Mouse (Mus musculus) monocyte, adult 5-6 weeks (primary cell): Measurements from ENCODE around the gene Cass4. TPM values are rescaled to one million over a fixed set of nuclear protein-coding genes. Genes with fewer than 3 reads are reported as not detected.

ENCODE experiments used
- ATAC-seq: fragments of 153-309, 156-312 bp; replicated peaks from 2 replicates; pipeline ENCODE4 v1.8.0; 2017; ENCODE audit warnings: mild to moderate bottlenecking; ENCODE audit not compliant: low TSS enrichment, insufficient number of reproducible peaks, severe bottlenecking, poor library complexity, low FRiP score
- total RNA-seq: library from RNA; stranded (forward); fragments of 200-1000, 200-491, 200-594 nt; gene quantifications from 3 replicates; pipeline ENCODE4 v1.2.3, GENCODE M21; 2017

Cass4 gene
- total RNA-seq: 1.5 to 17.7 TPM (median 9.5 TPM) in 3 replicates

- peak; percentile 69 for ATAC-seq
Observed at GRCm38 (mm10) chr2:172393391-172394051, at the start of gene Cass4. Gene Cass4 (plus strand): TSS chr2:172393794.

DNA sequence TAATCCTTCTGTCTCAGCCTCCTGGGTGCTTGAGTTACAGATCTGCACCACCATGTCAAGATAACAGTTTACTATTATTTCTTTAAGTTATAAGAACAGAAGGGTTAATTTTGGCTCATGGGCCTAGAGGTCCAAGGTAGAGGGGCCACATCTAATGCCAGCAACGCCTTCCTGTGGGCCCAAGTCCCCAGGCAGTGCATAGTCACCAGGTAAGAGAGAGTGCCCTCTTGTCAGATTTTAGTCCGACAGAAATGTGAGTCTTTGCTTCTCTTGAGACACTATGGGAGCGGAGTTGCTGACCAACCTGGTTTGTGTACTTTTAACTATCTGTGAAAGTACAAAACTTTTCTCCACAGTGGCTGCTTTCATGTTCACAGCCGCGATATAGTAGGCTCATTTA lies 48.9 kb upstream of the Cass4 start:
- no peak for ATAC-seq

DNA sequence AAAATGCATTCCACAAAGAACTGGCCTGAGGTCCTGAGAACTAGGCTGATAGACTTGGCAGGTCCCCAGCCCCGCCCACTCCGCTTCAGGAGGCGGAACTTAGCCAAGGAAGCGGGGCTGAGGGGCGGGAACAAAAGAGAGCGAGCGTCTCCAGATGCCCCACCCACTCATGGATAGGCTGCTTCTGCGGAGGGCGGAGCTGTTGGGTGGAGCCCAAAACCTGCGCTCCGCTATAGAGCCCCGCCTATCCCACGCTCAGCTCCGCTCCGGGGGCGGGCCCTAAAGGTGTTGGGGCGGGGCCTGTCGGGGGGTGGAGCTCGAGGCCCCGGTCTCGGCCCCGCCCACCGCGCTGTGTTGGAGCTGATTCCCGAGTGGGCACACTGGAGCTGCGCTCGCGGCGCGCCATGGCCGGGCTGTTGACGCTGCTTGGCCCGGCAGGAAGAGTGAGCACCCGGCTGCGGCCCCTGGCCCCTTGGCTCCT lies 48.3 kb upstream of the Cass4 start, which contains the start of gene Fam210b:
Fam210b (plus strand) TSS at position 308 of the 481 bp plus-strand sequence.
- peak; percentile 93 for ATAC-seq

DNA sequence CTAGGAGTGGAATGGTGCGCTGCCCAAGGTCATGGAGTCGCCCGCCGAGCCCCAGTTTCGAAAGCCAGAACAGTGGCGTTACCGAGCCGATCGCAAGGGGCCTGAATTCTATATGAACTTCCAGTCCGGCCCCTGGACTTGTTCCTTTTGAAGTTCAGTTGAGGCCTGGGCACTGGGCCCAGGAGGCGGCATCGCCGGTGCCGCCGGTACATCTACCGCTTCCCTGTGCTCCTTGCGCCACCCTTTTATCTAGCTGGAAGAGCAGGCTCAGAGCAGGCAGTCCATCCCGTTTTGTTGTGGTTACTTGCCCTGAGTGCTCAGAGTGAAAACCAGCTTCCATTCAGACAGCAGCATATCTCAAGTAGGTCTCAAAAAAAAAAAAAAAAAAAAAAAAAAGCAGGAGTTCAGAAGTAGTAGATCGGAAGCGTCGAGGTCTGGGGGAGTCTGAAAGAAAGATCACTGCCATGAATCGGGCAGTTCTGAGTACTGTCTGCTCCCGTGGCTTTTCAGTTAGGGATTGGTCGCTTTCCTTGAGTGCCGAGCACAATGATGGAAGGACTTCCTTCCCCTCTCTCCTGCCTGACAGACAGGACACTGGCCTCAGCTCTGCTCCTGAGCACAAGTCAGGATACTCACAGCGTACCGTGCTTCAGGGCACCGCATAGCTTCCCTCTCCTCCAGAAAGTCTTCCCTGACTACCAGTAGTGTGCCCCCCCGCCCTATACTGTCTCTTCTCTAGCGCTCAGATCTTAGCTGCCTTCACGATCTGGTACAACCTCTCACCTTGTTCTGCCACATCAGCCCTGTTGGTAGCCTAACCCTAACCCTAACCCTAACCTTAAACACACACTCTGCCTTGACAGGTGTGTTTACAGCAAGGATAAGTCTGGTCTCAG lies 47.3 kb upstream of the Cass4 start:
- no peak for ATAC-seq

- no peak for ATAC-seq
Observed at GRCm38 (mm10) chr2:172346933-172347611, 46.5 kb upstream of the Cass4 start.

DNA sequence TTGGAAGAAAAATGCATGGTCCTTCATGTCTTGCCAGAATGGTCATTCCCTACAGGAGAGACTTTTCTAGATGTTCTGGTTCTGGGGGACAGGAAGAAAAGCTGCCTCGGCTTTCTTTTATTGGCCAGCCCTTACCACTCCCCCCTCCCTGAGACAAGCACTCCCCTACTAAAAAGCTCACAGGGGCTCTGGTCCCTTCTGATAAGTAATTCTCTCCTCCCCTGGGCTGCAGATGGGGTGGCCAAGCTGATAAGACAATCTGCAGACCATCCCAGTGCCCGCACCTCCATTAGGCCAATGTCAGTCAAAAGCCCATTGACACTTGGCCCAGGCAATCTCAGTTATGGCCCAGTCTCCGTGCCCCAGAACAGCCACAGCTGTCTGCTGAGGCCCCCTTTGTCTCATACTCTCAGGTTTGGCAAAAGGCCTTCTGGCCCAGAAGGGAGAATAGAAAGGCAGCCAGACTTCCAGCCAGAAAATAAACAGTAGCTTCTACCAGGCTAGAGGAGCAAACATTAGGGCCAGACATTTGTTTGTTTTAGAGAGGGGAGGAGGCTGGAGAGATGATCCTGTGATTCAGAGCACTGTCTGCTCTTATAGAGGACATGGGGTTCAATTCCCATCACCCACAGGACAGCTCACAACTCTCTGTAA lies 45.2 kb upstream of the Cass4 start:
- ATAC-seq: no peak

- ATAC-seq: no peak
Observed at GRCm38 (mm10) chr2:172349776-172350175, 43.8 kb upstream of the Cass4 start.

- ATAC-seq: no peak
Observed at GRCm38 (mm10) chr2:172350773-172351172, 42.8 kb upstream of the Cass4 start.

GRCm38 (mm10) chr2:172353218-172353617 lies 40.4 kb upstream of the Cass4 start:
- no peak for ATAC-seq

GRCm38 (mm10) chr2:172354761-172355160 lies 38.8 kb upstream of the Cass4 start:
- no peak for ATAC-seq

DNA sequence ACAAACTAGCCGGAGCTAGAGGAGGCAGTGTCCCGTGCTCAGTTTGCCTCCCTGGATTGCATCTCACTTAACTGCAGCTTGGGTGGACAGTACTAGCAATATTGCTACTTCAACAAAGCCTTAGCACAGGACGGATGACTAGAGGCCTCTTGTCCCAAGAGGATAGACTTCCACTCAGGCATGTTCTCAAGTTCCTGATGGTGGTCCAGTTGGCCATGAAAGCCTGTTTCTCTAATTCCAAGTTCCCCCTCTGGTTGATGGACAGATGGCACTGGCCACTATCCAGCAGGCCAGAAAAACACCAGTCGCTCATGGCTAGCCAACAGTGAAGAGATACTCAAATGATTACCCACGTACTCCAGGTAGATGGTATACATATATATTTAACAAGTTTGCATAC lies 37.8 kb upstream of the Cass4 start:
- ATAC-seq: no peak

GRCm38 (mm10) chr2:172363176-172363575 lies 30.4 kb upstream of the Cass4 start:
- no peak for ATAC-seq

DNA sequence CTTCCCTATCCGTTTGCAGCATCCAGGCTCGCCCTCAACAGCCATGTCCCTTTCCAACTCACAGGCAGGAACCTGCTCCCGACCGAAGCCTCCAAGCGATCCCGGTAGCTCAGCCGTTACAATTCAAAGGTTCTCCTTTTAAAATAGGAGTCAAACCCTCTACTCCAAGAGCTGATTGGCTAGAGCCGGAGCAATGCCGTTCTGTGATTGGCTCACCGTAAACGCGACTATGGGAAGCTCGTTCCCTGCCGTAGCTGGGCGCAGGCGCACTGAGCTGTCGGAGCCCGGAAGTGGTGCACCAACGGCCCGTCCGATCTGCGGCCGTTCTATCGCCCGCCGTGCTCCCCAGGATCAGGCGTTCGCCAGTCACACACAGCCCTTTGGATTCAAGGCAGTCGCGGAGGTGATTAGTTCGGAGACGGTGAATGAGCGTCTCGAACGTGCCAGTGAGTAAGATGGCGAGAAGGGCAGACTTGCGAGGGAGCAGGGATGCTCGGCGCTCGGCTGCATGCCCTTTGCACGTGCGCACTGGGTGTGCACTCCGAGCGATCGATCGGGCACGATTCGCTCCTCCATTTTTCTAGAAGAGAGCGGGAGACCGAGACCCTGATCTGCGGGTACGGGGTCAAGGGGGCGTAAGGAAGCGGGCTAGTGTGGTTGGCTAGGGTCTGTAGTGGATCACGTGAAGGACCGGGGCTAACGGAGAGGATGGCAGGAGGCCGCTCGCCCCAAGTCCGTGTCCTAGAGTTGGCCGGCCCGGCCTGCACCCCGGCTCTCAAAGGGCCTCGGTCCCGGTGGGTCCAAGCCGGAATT lies 23.0 kb upstream of the Cass4 start, which contains the start of the genes Aurka and Cstf1:
Aurka (minus strand) TSS at position 125 of the 813 bp plus-strand sequence.
Cstf1 (plus strand) TSS at position 271 of the 813 bp plus-strand sequence.
- peak; percentile 90 for ATAC-seq

- ATAC-seq: no peak
Observed at GRCm38 (mm10) chr2:172371258-172371657, 22.3 kb upstream of the Cass4 start.

GRCm38 (mm10) chr2:172376551-172376950 lies 17.0 kb upstream of the Cass4 start:
- ATAC-seq: no peak

- ATAC-seq: no peak
Observed at GRCm38 (mm10) chr2:172376999-172377515, 16.5 kb upstream of the Cass4 start.

GRCm38 (mm10) chr2:172378332-172378731 lies 15.3 kb upstream of the Cass4 start:
- peak; percentile 58 for ATAC-seq

DNA sequence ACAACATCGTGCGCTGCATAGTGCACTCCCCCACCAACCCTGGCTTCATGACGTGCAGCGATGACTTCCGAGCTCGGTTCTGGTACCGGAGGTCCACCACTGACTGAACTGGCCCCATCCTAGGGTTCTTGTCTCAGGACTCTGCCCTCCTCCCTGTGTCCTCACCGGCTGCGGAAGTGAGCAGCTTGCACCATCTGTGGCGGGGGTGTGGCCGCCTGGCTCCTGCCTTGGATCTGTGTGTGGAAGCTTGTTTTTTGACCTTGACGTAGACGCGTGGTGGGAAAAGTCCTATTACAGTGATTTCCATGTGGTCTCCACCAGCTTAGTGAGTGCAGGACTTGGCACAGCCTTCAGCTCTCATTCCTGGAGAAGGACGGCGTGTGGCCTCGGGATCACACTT lies 13.1 kb upstream of the Cass4 start:
- ATAC-seq: no peak
